Mouse (Mus musculus): ENCODE measurements around the gene Gm28374.

DNA sequence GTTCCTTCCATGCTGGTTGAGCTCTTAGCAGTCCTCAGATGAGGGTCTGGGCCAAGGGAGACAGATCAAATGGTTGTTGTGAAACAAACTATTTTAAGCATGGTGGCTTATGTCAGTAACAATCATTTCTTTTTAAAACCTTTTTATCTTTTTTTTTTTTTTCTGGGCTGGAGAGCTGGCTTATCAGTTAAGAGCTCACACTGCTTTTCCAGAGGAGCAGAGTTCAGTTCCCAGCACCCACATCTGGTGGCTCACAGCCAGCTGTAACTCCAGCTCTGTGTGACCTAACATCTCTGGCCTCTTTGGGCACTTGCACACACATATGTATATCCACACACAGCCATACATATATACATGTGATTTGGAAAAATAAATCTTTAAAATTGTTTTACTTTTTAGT, 44.4 kb downstream of the Gm28374 start:
- TF ChIP-seq CTCF (IDR thresholded peaks at IDR 0.05; ENCODE audit: low read depth) (no peak), EP300 (IDR thresholded peaks at IDR 0.05; ENCODE audit: low read depth) (no peak)
